Mouse (Mus musculus): ENCODE measurements around the gene Vil1.

GRCm38 (mm10) chr1:74367886-74368645, 41.1 kb upstream of the Vil1 start:
- TF ChIP-seq CTCF (conservative IDR thresholded peaks at IDR 0.05; ENCODE audit: low read length) (no peak), POU5F1 (IDR thresholded peaks at IDR 0.05; ENCODE audit: borderline replicate concordance, low read length) (no peak)
